In the genomic region with DNA sequence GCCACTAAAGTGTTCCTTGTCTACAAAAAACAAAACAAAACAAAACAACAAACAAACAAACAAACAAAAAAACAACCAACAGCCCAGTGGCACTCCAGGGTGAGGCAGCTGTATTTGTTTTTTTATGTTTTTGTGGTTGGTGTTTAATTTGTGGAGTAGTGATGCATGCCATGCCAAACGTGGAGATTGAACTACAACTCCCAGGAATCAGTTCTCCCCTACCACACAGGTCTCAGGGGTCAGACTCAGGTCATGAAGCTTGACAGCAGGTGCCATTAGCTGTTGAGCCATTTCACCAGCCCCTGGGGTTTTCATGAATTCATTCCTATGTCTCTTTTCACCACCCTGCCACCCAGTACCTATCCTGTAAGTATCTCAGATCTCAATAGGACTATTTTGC, we compare ENCODE assay signal across 26 mouse cellular contexts. TPM values are rescaled to one million over a fixed set of nuclear protein-coding genes. Genes with fewer than 3 reads are reported as not detected.
"Had no signal": no experiment of that assay in that cellular context is flagged by ENCODE, and none has a peak within 500 bp of the region (broad histone marks: within the 10 kb centered on the region; RNA-seq: fewer than 3 reads in every experiment).

No protein-coding gene starts in this region.

- H3K4me2 ChIP-seq: lung, embryonic 14.5 days; midbrain, embryonic 12.5 days; neural tube, embryonic 13.5 days; neural tube, embryonic 15.5 days had no signal

- DNase-seq: lung, embryonic 14.5 days; lung, postnatal 10 days; lung, postnatal 4 days; midbrain, embryonic 14.5 days; retina, postnatal 1 day; right cerebral cortex, adult 18-20 months; right cerebral cortex, postnatal 25 days; right cerebral cortex, postnatal 4 days; spleen, adult 18-20 months; thymus, adult 18-20 months; thymus, postnatal 14 days; thymus, postnatal 36 days had no signal

- H3K9me3 ChIP-seq: midbrain, embryonic 10.5 days; midbrain, embryonic 12.5 days; neural tube, embryonic 13.5 days; neural tube, embryonic 15.5 days had no signal

- H3K27ac ChIP-seq: midbrain, embryonic 10.5 days; midbrain, embryonic 12.5 days; neural tube, embryonic 13.5 days; neural tube, embryonic 15.5 days had no signal

- H3K4me3 ChIP-seq: midbrain, embryonic 10.5 days; midbrain, embryonic 12.5 days; myocyte; neural tube, embryonic 13.5 days; neural tube, embryonic 15.5 days had no signal

- H3K27me3 ChIP-seq: midbrain, embryonic 12.5 days; neural tube, embryonic 13.5 days; neural tube, embryonic 15.5 days had no signal

- ATAC-seq: midbrain, embryonic 16.5 days had no signal

- H3K9ac ChIP-seq: lung, embryonic 14.5 days; midbrain, embryonic 12.5 days; neural tube, embryonic 13.5 days; neural tube, embryonic 15.5 days had no signal

RNA-seq across cellular contexts. Expression of a gene that starts 28.0 kb away (rescaled TPM):
- total RNA-seq: megakaryocyte-erythroid progenitor cell, adult 5-6 weeks had no signal
- polyA plus RNA-seq: lung, embryonic 14.5 days; midbrain, embryonic 10.5 days; midbrain, embryonic 12.5 days; neural tube, embryonic 11.5 days had no signal

RNA-seq across cellular contexts. Expression of a gene that starts 38.7 kb away (rescaled TPM):
- total RNA-seq: megakaryocyte, adult 5-6 weeks; megakaryocyte-erythroid progenitor cell, adult 5-6 weeks had no signal
- polyA plus RNA-seq: lung, embryonic 14.5 days; lung, embryonic 16.5 days; midbrain, embryonic 10.5 days; midbrain, embryonic 12.5 days; midbrain, embryonic 14.5 days; midbrain, embryonic 16.5 days; myocyte; neural tube, embryonic 11.5 days; neural tube, embryonic 13.5 days; neural tube, embryonic 15.5 days; small intestine, adult 2 months; stomach, embryonic 14.5 days; stomach, embryonic 16.5 days; thymus, postnatal 0 days had no signal
